Mouse (Mus musculus) cerebellum, adult 2 months (tissue): ENCODE measurements around the gene Gm40193.
A peak's percentile ranks its signal among the peaks of the same experiment; 100 is the strongest.

Source experiments
- CTCF ChIP-seq: fragments of 200-500 bp; IDR thresholded peaks from 2 replicates; pipeline ENCODE4 v1.5.1; 2011; ENCODE audit warnings: low read depth, mild to moderate bottlenecking, control low read depth, low read length, moderate library complexity, borderline replicate concordance; ENCODE audit not compliant: insufficient read depth
- POLR2A ChIP-seq: fragments of 200-500 bp; IDR thresholded peaks from 2 replicates; pipeline ENCODE4 v1.6.1; 2011; ENCODE audit warnings: low read length, control low read depth, borderline replicate concordance; ENCODE audit not compliant: insufficient read depth

GRCm38 (mm10) chr11:70509753-70510564 lies 22.8 kb downstream of the Gm40193 start:
- TF ChIP-seq CTCF = peak; percentile 87
- no peak for TF ChIP-seq POLR2A
